Mouse (Mus musculus): ENCODE data around the gene 2610507B11Rik. TPM values are rescaled to one million over a fixed set of nuclear protein-coding genes. Genes with fewer than 3 reads are reported as not detected.

2610507B11Rik gene
- 17.3 and 36.3 TPM in 2 replicates for total RNA-seq (2015; ENCODE audit: low replicate concordance)
- total RNA-seq (2017; ENCODE audit: low replicate concordance): 23.6 and 33.3 TPM in 2 replicates

GRCm38 (mm10) chr11:78261380-78262352, at the start of gene 2610507B11Rik:
Gene 2610507B11Rik, plus strand, starts transcription at chr11:78261752.
- ATAC-seq (replicated peaks; ENCODE audit: low FRiP score, poor library complexity, severe bottlenecking): peak; percentile 89

DNA sequence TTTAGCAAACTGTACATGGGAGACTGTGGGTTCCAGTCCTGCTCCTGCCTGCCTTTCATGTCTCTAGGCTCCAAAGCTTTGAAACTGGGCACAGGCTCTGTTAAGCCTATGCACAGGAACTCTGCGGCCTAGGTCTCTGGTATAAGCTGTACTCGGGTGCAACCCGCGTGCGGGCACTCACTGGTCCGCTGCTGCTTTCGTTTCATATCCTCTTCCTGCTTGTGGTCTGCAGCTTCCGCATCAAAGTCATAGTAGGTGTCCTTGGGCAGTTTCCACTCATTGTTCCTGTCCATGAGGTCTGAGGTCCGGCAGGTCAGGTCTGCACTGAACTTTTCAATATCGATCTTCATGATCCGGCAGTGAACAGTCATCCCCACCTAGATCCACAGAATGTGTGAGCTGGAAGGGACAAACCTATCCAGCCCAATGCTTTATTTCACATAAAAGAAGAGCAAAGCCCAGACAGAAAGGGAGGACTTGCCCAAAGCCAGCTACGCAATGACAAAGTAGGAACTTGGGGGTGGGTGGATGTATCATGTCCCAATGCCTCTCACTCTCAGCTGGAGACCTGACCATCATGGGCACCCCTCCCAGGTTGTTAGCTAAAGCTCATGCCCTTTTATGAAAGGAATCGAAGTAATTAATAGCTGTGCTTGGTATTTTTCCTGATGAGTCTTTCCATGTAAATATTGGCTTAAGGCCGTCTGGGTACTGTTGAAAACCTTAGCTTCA, 48.3 kb upstream of the 2610507B11Rik start:
- no peak for ATAC-seq (replicated peaks; ENCODE audit: low FRiP score, poor library complexity, severe bottlenecking)

DNA sequence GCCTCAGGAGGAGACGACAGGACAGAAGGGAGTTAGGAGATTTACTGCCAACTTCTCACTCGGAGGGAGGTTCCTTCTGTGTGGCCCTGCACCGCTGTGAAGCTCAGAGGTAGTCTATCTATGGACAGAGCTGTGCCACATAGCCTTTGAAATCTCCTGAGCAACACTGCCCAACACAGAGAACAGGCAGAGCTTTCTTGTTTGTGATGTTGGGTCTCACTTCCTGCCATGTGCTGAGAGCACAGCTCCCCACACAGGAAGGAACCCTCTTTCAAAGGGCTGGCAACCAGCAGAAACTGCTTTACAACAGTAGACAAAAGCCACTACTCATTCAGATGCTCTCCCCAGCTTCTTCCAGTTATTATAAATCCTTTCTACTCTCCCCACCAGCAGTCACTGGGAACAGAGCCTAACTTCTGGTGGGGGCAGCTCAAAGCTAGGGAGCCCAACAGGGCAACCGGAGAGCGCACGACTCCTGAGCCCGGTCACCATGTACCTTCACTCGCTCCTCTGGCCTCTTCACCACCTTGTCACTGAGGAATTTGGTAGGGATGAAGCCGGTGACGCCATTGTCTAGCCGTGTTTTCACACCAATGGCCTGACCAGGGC, 45.7 kb upstream of the 2610507B11Rik start:
- no peak for ATAC-seq (replicated peaks; ENCODE audit: low FRiP score, poor library complexity, severe bottlenecking)

DNA sequence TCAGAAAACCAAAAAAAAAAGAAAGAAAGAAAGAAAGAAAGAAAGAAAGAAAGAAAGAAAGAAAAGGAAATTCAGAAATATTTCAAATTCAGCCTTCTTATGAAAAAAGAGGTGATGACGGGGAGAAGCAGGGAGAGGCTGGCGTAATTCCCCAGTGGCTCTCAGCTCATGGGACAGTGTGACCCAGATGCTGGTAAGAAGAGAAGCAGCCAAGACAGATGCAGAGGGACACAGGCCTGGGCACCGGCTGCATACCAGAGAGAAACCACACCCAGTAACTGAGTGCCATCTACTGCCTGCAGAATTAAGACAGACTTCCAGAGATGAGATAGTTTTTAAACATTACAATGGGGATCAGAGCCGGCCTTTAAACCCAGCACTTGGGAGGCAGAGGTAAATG, 38.0 kb upstream of the 2610507B11Rik start:
- no peak for ATAC-seq (replicated peaks; ENCODE audit: low FRiP score, poor library complexity, severe bottlenecking)

DNA sequence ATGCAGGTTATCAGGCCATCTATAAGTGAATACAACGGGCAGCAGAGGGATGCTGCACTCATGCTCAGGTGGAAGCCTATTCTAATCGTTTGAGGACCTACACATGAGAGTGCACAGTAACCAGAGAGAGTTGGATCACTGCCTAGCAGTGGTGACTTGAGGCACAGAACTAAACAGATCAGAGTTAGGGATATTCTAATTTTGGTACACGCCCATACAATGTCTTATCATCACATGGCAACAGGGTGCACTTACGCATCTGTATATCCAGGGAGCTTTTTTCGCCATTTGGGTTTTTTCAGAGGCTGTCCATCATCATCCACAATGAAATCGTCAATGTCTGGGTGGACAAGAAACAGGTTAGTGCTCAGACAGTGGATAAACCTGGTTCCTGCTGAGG, 30.0 kb upstream of the 2610507B11Rik start:
- ATAC-seq (replicated peaks; ENCODE audit: low FRiP score, poor library complexity, severe bottlenecking): 0 out of 2 replicates have a peak, but pooled peaks have one; percentile 19

GRCm38 (mm10) chr11:78240193-78240857, 21.2 kb upstream of the 2610507B11Rik start:
- ATAC-seq (replicated peaks; ENCODE audit: low FRiP score, poor library complexity, severe bottlenecking): no peak

DNA sequence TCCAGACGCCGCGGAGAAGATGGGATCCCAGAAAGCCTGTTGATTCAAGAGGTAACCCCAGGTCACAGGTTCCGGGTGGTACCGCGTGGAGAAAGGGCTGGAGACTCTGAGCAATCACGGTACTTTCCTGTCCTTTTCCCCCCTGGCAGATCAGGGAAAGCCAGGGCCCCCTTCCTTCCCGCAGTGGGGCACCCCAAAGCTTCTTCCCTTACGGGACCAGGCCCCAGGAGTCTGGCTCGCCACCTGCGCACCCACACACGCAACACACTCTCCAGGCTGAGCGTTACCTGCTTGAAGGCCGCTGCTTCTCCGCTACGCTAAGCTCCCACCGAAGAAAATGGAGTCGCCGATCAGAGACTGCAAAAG, 16.3 kb upstream of the 2610507B11Rik start:
- peak; percentile 6; the same call in 1 of the 2 replicates for ATAC-seq (replicated peaks; ENCODE audit: low FRiP score, poor library complexity, severe bottlenecking)

- ATAC-seq (replicated peaks; ENCODE audit: low FRiP score, poor library complexity, severe bottlenecking): peak; percentile 90
Observed at GRCm38 (mm10) chr11:78245627-78246317, 15.8 kb upstream of the 2610507B11Rik start, which contains the start of the genes Sdf2 and Supt6. Gene Sdf2, plus strand, starts transcription at chr11:78245746. Gene Supt6, minus strand, starts transcription at chr11:78245987.

- ATAC-seq (replicated peaks; ENCODE audit: low FRiP score, poor library complexity, severe bottlenecking): no peak
Observed at GRCm38 (mm10) chr11:78246318-78247011, 15.1 kb upstream of the 2610507B11Rik start.

DNA sequence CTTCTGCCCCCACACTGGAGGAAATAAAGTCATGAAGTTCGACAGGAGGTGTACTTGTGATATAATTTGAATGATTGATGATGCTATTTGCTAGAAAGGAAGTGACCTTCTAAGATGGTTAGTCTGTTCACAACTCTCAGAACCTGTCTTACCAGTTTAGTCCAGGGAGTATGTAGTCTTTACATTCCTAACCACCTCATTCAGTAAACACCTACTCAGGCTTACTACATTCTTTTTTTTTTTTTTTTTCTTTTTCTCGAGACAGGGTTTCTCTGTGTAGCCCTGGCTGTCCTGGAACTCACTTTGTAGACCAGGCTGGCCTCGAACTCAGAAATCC, 14.6 kb upstream of the 2610507B11Rik start:
- no peak for ATAC-seq (replicated peaks; ENCODE audit: low FRiP score, poor library complexity, severe bottlenecking)

DNA sequence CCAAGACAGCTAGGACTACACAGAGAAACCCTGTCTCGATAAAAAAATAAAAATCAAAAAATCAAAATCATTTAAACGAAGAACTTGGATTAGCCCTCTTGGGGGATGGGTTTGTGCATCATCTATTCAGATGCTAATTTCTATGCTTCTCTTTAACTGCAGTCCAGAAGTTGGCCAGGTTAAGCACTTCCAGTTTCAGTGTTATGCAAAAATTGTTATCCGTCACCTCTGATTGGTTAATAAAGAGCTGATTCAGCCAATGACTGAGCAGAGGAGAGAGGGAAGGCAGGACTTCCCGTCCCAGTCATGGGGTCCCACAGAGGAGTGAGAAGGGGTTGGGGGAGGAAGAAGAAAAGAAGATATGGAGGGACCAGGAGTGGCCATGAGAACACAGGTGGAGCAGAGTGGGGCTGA, 13.8 kb upstream of the 2610507B11Rik start:
- ATAC-seq (replicated peaks; ENCODE audit: low FRiP score, poor library complexity, severe bottlenecking): no peak

- ATAC-seq (replicated peaks; ENCODE audit: low FRiP score, poor library complexity, severe bottlenecking): no peak
Observed at GRCm38 (mm10) chr11:78256618-78257017, 4.9 kb upstream of the 2610507B11Rik start.

DNA sequence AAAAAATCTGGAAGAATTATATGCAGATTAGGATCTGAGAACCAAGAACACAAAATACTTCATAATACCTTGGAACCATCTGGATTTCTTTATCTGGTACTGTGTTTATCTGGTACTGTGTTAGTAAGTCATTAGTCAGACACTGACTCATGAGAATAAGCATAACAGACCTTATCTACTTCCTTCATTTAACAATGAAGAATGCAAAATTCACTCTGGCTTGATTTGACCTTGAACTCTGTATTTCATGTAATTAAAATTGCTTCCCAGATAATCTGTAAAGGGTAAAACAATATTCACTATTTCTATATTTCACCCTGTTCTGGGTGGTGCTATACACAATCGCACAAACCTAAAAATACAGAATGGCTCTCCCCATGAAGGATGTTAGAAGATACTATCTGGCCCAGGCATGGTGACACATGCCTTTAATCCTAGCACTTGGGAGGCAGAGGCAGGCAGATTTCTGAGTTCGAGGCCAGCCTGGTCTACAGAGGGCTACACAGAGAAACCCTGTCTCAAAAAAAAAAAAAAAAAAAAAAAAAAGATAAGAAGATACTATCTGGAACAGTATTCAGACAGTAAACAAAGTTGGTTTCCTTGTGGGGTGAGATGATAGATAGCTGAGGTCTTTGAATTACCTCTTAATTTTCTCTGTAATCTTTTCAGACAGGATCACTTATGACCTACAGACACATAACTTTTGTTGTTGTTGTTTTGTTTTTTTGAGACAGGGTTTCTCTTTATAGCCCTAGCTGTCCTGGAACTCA, 878 bp upstream of the 2610507B11Rik start:
- no peak for ATAC-seq (replicated peaks; ENCODE audit: low FRiP score, poor library complexity, severe bottlenecking)

DNA sequence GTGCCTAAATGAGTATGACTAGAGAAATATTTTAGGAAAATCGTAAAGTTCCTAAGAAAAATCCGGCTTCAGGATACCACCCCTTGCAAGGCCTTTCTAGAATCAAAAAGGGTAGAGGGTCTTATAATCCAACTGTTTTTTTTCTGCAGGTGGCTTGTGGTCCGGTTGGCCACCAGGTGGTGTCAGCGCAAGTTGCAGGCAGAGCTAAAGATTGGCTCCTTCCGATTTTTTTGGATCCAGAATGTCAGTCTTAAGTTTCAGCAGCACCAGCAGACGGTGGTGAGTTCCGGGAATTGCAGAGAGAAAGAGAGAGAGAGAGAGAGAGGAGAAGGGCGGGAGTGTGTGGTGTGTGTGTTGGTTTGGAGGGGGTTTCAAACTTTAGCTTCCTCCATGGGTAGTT, 998 bp downstream of the 2610507B11Rik start:
- peak; percentile 62 for ATAC-seq (replicated peaks; ENCODE audit: low FRiP score, poor library complexity, severe bottlenecking)

GRCm38 (mm10) chr11:78265571-78265970, 4.0 kb downstream of the 2610507B11Rik start:
- no peak for ATAC-seq (replicated peaks; ENCODE audit: low FRiP score, poor library complexity, severe bottlenecking)

DNA sequence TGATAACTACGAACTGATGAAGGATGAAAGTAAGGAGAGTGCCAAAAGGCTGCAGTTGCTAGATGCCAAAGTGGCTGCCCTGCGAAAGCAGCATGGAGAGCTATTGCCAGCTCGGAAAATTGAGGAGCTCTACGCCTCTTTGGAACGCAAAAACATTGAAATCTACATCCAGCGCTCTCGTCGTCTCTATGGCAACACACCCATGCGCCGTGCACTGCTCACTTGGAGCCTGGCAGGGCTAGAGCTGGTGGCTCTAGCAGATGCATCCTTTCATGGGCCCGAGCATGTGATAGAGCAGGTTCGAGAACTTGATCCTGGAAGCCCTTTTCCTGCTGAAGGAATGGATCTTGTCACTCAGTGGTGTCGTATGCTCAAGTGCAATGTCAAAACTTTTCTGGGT, 10.4 kb downstream of the 2610507B11Rik start:
- no peak for ATAC-seq (replicated peaks; ENCODE audit: low FRiP score, poor library complexity, severe bottlenecking)

- no peak for ATAC-seq (replicated peaks; ENCODE audit: low FRiP score, poor library complexity, severe bottlenecking)
Observed at GRCm38 (mm10) chr11:78275596-78275995, 14.0 kb downstream of the 2610507B11Rik start.

DNA sequence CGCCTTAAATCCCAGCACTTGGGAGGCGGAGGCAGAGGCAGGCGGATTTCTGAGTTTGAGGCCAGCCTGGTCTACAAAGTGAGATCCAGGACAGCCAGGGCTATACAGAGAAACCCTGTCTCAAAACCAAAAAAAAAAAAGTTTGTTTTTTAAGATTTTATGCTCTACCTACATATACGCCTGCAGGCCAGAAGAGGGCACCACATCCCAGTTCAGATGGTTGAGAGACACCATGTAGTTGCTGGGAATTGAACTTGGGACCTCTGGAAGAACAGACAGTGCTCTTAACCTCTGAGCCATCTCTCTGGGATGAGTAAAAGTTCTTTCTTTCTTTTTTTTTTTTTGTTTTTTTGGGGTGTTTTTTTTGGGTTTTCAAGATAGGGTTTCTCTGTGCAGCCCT, 14.6 kb downstream of the 2610507B11Rik start:
- ATAC-seq (replicated peaks; ENCODE audit: low FRiP score, poor library complexity, severe bottlenecking): 0 out of 2 replicates have a peak, but pooled peaks have one; percentile 46
